Mouse (Mus musculus): ENCODE measurements around the gene Ndufaf1. TPM values are rescaled to one million over a fixed set of nuclear protein-coding genes. Genes with fewer than 3 reads are reported as not detected.
"Not testable (repeated sequence)": the region's sequence is repeated elsewhere in the genome, so short reads cannot be mapped to it uniquely, and the experiment has no call there.

Gene Ndufaf1
- polyA plus RNA-seq, 1 experiment from 2014 or later: 42.8 TPM

DNA sequence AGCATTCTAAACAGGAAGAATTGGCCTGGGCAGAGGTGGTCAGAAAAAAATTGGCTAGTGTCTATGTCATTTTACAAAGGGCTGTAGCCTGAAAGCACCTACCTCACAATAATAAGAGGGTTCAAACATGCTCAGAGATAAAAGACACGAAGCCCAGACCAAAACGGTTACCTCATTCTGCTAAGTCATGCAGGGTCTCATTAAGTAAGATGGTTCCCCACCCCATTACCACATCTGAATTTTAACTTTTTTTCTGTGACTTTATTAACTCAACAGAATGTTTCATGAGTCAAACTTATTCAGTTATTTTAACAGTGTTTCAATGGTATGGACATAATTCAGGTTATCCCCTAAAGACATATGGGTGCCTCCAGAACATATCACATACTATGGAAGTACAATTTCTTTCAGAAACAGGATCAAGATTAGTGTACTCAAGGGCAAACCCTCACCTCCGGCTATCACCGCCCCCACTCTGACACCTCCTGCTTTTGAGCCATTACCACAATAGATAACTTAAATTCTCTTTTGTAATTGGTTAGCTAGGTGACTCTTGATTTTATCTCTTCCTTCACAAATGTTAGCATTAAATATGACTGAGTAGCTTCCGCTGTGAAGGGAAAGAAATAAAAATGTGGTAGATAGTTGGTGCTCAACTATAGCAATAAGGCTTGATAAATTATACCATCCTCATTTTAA lies 21.3 kb downstream of the Ndufaf1 start:
- Histone ChIP-seq H3K4me3 (ENCODE audit: low read depth, low read length) (no peak overlapping the region), H3K4me2 (ENCODE audit: low read length) (no peak overlapping the region), H3K9ac (ENCODE audit: low read length) (no peak overlapping the region), H3K27ac (ENCODE audit: low read depth) (no peak overlapping the region), H3K27me3 (replicated peaks; ENCODE audit: control insufficient read depth, insufficient read depth, low read length) (no peaks in the 10 kb centered on the region), H3K4me1 (replicated peaks; ENCODE audit: control insufficient read depth, insufficient read depth, low read length) (no peaks in the 10 kb centered on the region), H3K9me3 (ENCODE audit: control insufficient read depth, low read length) (no peaks in the 10 kb centered on the region), H3K36me3 (ENCODE audit: control insufficient read depth, insufficient read depth, low read length) (peaks cover 93% of the 10 kb centered on the region)
- ATAC-seq (replicated peaks; ENCODE audit: low FRiP score, low TSS enrichment, low read depth) (no peak), DNase-seq (ENCODE audit: low spot score) (no peak)
- 92% methylated on average over 5 of the region's 5 CpGs for WGBS

GRCm38 (mm10) chr2:119636781-119637180 lies 25.8 kb downstream of the Ndufaf1 start:
- Histone ChIP-seq H3K9ac (ENCODE audit: low read length) (no peak overlapping the region), H3K4me3 (ENCODE audit: low read depth, low read length) (no peak overlapping the region), H3K9me3 (ENCODE audit: control insufficient read depth, low read length) (no peaks in the 10 kb centered on the region), H3K36me3 (ENCODE audit: control insufficient read depth, insufficient read depth, low read length) (peaks cover 90% of the 10 kb centered on the region), H3K27ac (ENCODE audit: low read depth) (no peak overlapping the region), H3K4me1 (replicated peaks; ENCODE audit: control insufficient read depth, insufficient read depth, low read length) (no peaks in the 10 kb centered on the region), H3K27me3 (replicated peaks; ENCODE audit: control insufficient read depth, insufficient read depth, low read length) (no peaks in the 10 kb centered on the region), H3K4me2 (ENCODE audit: low read length) (no peak overlapping the region)
- ATAC-seq (replicated peaks; ENCODE audit: low FRiP score, low TSS enrichment, low read depth) (no peak), DNase-seq (ENCODE audit: low spot score) (no peak)
- WGBS: 91% methylated on average over 1 of the region's 1 CpGs

- Histone ChIP-seq H3K4me3 (ENCODE audit: low read depth, low read length) (no peak overlapping the region), H3K4me1 (replicated peaks; ENCODE audit: control insufficient read depth, insufficient read depth, low read length) (peaks cover 20% of the 10 kb centered on the region; the same call in 1 of the 2 replicates), H3K27me3 (replicated peaks; ENCODE audit: control insufficient read depth, insufficient read depth, low read length) (no peaks in the 10 kb centered on the region), H3K36me3 (ENCODE audit: control insufficient read depth, insufficient read depth, low read length) (peaks cover 26% of the 10 kb centered on the region), H3K9me3 (ENCODE audit: control insufficient read depth, low read length) (no peaks in the 10 kb centered on the region), H3K4me2 (ENCODE audit: low read length) (no peak overlapping the region), H3K27ac (ENCODE audit: low read depth) (no peak overlapping the region), H3K9ac (ENCODE audit: low read length) (0 out of 2 replicates have a peak overlapping the region, but pooled peaks have one; percentile 5)
- DNase-seq (ENCODE audit: low spot score) (no peak), ATAC-seq (replicated peaks; ENCODE audit: low FRiP score, low TSS enrichment, low read depth) (no peak)
- 96% methylated on average over 2 of the region's 2 CpGs for WGBS
Measured at GRCm38 (mm10) chr2:119621302-119621701, 41.3 kb downstream of the Ndufaf1 start.

GRCm38 (mm10) chr2:119619002-119619401 lies 43.6 kb downstream of the Ndufaf1 start:
- H3K4me2 ChIP-seq (ENCODE audit: low read length): peak overlapping the region; percentile 63
- not testable (repeated sequence) for ATAC-seq (replicated peaks; ENCODE audit: low FRiP score, low TSS enrichment, low read depth); H3K9me3 ChIP-seq (ENCODE audit: control insufficient read depth, low read length); DNase-seq (ENCODE audit: low spot score); H3K27me3 ChIP-seq (replicated peaks; ENCODE audit: control insufficient read depth, insufficient read depth, low read length)
- H3K36me3 ChIP-seq (ENCODE audit: control insufficient read depth, insufficient read depth, low read length): peaks cover 11% of the 10 kb centered on the region
- H3K27ac ChIP-seq (ENCODE audit: low read depth): peak overlapping the region; percentile 40; the same call in 1 of the 2 replicates
- peaks cover 20% of the 10 kb centered on the region; the same call in 1 of the 2 replicates for H3K4me1 ChIP-seq (replicated peaks; ENCODE audit: control insufficient read depth, insufficient read depth, low read length)
- 15% methylated on average over 6 of the region's 6 CpGs for WGBS
- peak overlapping the region; percentile 53 for H3K9ac ChIP-seq (ENCODE audit: low read length)
- H3K4me3 ChIP-seq (ENCODE audit: low read depth, low read length): peak overlapping the region; percentile 88

- no peaks in the 10 kb centered on the region for H3K27me3 ChIP-seq (replicated peaks; ENCODE audit: control insufficient read depth, insufficient read depth, low read length)
- H3K36me3 ChIP-seq (ENCODE audit: control insufficient read depth, insufficient read depth, low read length): peaks cover 5% of the 10 kb centered on the region; the same call in 1 of the 2 replicates
- H3K9me3 ChIP-seq (ENCODE audit: control insufficient read depth, low read length): no peaks in the 10 kb centered on the region
- H3K4me1 ChIP-seq (replicated peaks; ENCODE audit: control insufficient read depth, insufficient read depth, low read length): peaks cover 20% of the 10 kb centered on the region; the same call in 1 of the 2 replicates
- peak within 1 kb of the TSS; percentile 77 for H3K4me2 ChIP-seq (ENCODE audit: low read length)
- H3K9ac ChIP-seq (ENCODE audit: low read length): peak within 1 kb of the TSS; percentile 63
- under 1% methylated on average over 55 of the region's 55 CpGs for WGBS
- DNase-seq (ENCODE audit: low spot score) (peak; percentile 94), ATAC-seq (replicated peaks; ENCODE audit: low FRiP score, low TSS enrichment, low read depth) (peak; percentile 99)
- H3K4me3 ChIP-seq (ENCODE audit: low read depth, low read length): peak within 1 kb of the TSS; percentile 88
- H3K27ac ChIP-seq (ENCODE audit: low read depth): peak within 1 kb of the TSS; percentile 68
Measured at GRCm38 (mm10) chr2:119618199-119618982, 44.2 kb downstream of the Ndufaf1 start, which contains the start of the genes Nusap1 and Oip5. Nusap1 (plus strand) TSS chr2:119618298. Oip5 (minus strand) TSS chr2:119618469.

- H3K36me3 ChIP-seq (ENCODE audit: control insufficient read depth, insufficient read depth, low read length): peaks cover 6% of the 10 kb centered on the region; the same call in 1 of the 2 replicates
- H3K27ac ChIP-seq (ENCODE audit: low read depth): peak overlapping the region; percentile 68
- peak overlapping the region; percentile 77 for H3K4me2 ChIP-seq (ENCODE audit: low read length)
- no peaks in the 10 kb centered on the region for H3K9me3 ChIP-seq (ENCODE audit: control insufficient read depth, low read length)
- WGBS: under 1% methylated on average over 13 of the region's 13 CpGs
- no peaks in the 10 kb centered on the region for H3K27me3 ChIP-seq (replicated peaks; ENCODE audit: control insufficient read depth, insufficient read depth, low read length)
- H3K4me3 ChIP-seq (ENCODE audit: low read depth, low read length): peak overlapping the region; percentile 88
- no peak; the same call in 1 of the 2 replicates for ATAC-seq (replicated peaks; ENCODE audit: low FRiP score, low TSS enrichment, low read depth)
- H3K4me1 ChIP-seq (replicated peaks; ENCODE audit: control insufficient read depth, insufficient read depth, low read length): peaks cover 20% of the 10 kb centered on the region; the same call in 1 of the 2 replicates
- no peak for DNase-seq (ENCODE audit: low spot score)
- peak overlapping the region; percentile 63 for H3K9ac ChIP-seq (ENCODE audit: low read length)
Measured at GRCm38 (mm10) chr2:119617841-119618198, 44.8 kb downstream of the Ndufaf1 start.

DNA sequence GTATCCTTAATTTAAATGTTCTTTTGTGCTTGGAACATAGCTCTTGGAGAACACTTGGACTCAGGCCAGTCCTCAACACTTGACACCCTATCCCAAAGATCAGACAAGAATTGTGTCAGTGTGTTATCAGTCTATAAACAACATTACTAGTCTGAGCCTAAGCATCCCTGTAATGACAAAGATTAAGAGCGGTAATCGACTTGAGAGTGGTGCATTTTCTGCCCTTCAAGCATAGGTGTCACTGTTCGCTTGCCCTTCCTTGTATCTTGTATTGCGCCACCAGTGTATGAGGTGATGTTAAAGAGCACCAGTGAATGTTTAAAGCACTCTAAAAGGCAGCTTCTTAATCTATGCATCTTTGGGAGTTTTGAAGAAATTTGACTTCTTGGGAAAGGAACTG lies 55.6 kb downstream of the Ndufaf1 start:
- DNase-seq (ENCODE audit: low spot score) (no peak), ATAC-seq (replicated peaks; ENCODE audit: low FRiP score, low TSS enrichment, low read depth) (no peak)
- 88% methylated on average over 4 of the region's 4 CpGs for WGBS

More for the DNA sequence above, 55.6 kb downstream of the Ndufaf1 start:
- Histone ChIP-seq H3K4me3 (ENCODE audit: low read depth, low read length) (no peak overlapping the region), H3K27me3 (replicated peaks; ENCODE audit: control insufficient read depth, insufficient read depth, low read length) (no peaks in the 10 kb centered on the region), H3K9me3 (ENCODE audit: control insufficient read depth, low read length) (no peaks in the 10 kb centered on the region), H3K27ac (ENCODE audit: low read depth) (no peak overlapping the region), H3K4me2 (ENCODE audit: low read length) (no peak overlapping the region), H3K36me3 (ENCODE audit: control insufficient read depth, insufficient read depth, low read length) (peaks cover 90% of the 10 kb centered on the region), H3K9ac (ENCODE audit: low read length) (no peak overlapping the region), H3K4me1 (replicated peaks; ENCODE audit: control insufficient read depth, insufficient read depth, low read length) (no peaks in the 10 kb centered on the region)
